In the genomic region with DNA sequence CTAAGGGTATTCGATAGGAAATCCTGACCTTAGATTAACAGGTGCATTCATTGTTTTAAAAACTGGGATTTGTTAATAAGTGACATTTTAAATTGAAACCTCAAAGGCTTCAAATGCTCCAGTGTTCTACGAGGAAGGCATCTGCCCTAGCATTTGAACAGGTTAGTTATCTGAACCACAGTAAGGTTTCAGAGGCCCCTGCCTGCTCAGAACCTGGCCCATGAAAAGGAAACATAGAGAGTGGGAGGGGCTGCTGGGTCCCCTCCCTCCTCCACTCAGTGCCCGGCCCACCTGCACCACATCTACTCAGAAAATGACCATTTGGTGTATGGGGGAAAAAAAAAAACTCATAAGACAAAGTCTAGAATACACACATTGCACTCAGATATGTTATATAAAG, we compare ENCODE assay signal across 11 mouse cellular contexts.
DNase-seq lines count a peak whose midpoint lies in the region; ATAC-seq lines count a peak whose summit lies in the region.
"Had no signal": no experiment of that assay in that cellular context is flagged by ENCODE, and none has a peak within 500 bp of the region (broad histone marks: within the 10 kb centered on the region; RNA-seq: fewer than 3 reads in every experiment).

No protein-coding gene starts in this region.

- peak overlapping the region; percentile 65 for H3K4me2 ChIP-seq in forebrain, embryonic 15.5 days (replicated peaks)
- peak overlapping the region; percentile 57 for H3K4me2 ChIP-seq in midbrain, embryonic 11.5 days
- H3K4me2 ChIP-seq: embryonic facial prominence, embryonic 13.5 days; heart, embryonic 13.5 days had no signal

- DNase-seq in right cerebral cortex, postnatal 10 days (ENCODE audit: low spot score in 2 of 2): peak; percentile 45 to 61
- no peak for DNase-seq in right cerebral cortex, postnatal 36 days (ENCODE audit: low spot score in 2 of 2)
- DNase-seq in midbrain, embryonic 11.5 days (ENCODE audit: low spot score, missing footprints): peak; percentile 82
- no peak for DNase-seq in urinary bladder, postnatal 36 days (ENCODE audit: low spot score in 2 of 2)
- DNase-seq in urinary bladder, postnatal 25 days (ENCODE audit: low spot score): no peak
- no peak for DNase-seq in thymus, postnatal 0 days (ENCODE audit: low spot score)
- DNase-seq: gastrocnemius, adult 2 months; lung, adult 18-20 months had no signal

- 6% methylated on average over 3 of the region's 3 CpGs for WGBS in forebrain, embryonic 15.5 days
- 24% methylated on average over 3 of the region's 3 CpGs for WGBS in midbrain, embryonic 11.5 days

- H3K4me3 ChIP-seq in forebrain, embryonic 15.5 days: peak overlapping the region; percentile 78
- H3K4me3 ChIP-seq in midbrain, embryonic 11.5 days (ENCODE audit: low read depth, low read length): peak overlapping the region; percentile 81
- H3K4me3 ChIP-seq: embryonic facial prominence, embryonic 13.5 days; gastrocnemius, adult 2 months; heart, embryonic 13.5 days had no signal

- H3K27me3 ChIP-seq in forebrain, embryonic 15.5 days: no peaks in the 10 kb centered on the region
- peaks cover 39% of the 10 kb centered on the region for H3K27me3 ChIP-seq in midbrain, embryonic 11.5 days (ENCODE audit: control insufficient read depth, insufficient read depth, low read length)

- no peaks in the 10 kb centered on the region for H3K36me3 ChIP-seq in forebrain, embryonic 15.5 days
- H3K36me3 ChIP-seq in midbrain, embryonic 11.5 days (ENCODE audit: control insufficient read depth, insufficient read depth, low read length): no peaks in the 10 kb centered on the region
- H3K36me3 ChIP-seq: embryonic facial prominence, embryonic 13.5 days; heart, embryonic 13.5 days had no signal

- no peaks in the 10 kb centered on the region for H3K4me1 ChIP-seq in forebrain, embryonic 15.5 days
- H3K4me1 ChIP-seq in midbrain, embryonic 11.5 days (ENCODE audit: control insufficient read depth, insufficient read depth, low read length): peaks cover 15% of the 10 kb centered on the region

- H3K9me3 ChIP-seq in forebrain, embryonic 15.5 days: no peaks in the 10 kb centered on the region
- no peaks in the 10 kb centered on the region for H3K9me3 ChIP-seq in midbrain, embryonic 11.5 days (ENCODE audit: control insufficient read depth, low read length)
- H3K9me3 ChIP-seq: embryonic facial prominence, embryonic 13.5 days; heart, embryonic 13.5 days had no signal

- H3K27ac ChIP-seq in forebrain, embryonic 15.5 days (replicated peaks): peak overlapping the region; percentile 100
- no peak overlapping the region; the same call in 1 of the 2 replicates for H3K27ac ChIP-seq in midbrain, embryonic 11.5 days (ENCODE audit: low read depth, low read length)
- H3K27ac ChIP-seq: embryonic facial prominence, embryonic 13.5 days; gastrocnemius, adult 2 months; heart, embryonic 13.5 days had no signal

- peak overlapping the region; percentile 100 for H3K9ac ChIP-seq in forebrain, embryonic 15.5 days (replicated peaks)
- H3K9ac ChIP-seq in midbrain, embryonic 11.5 days (ENCODE audit: low read length): peak overlapping the region; percentile 84
- H3K9ac ChIP-seq: embryonic facial prominence, embryonic 13.5 days; heart, embryonic 13.5 days had no signal

- no peak for ATAC-seq in forebrain, embryonic 15.5 days (replicated peaks)
- no peak for ATAC-seq in midbrain, embryonic 11.5 days (ENCODE audit: low FRiP score)

Comparison
In these comparisons a context has a peak if more than half of its experiments do, and no peak if none do; other contexts are left out.
1. DNase-seq: peak in right cerebral cortex, postnatal 10 days (2 of 2) and midbrain, embryonic 11.5 days (single experiment); none in right cerebral cortex, postnatal 36 days (0 of 2), urinary bladder, postnatal 36 days (0 of 2), urinary bladder, postnatal 25 days (single experiment) and thymus, postnatal 0 days (single experiment).